Mouse (Mus musculus): ENCODE measurements around the gene Vkorc1l1. TPM values are rescaled to one million over a fixed set of nuclear protein-coding genes. Genes with fewer than 3 reads are reported as not detected.
A peak's percentile ranks its signal among the peaks of the same experiment; 100 is the strongest.

Gene Vkorc1l1
- polyA plus RNA-seq, 1 experiment from 2014 or later: 24.1 TPM

DNA sequence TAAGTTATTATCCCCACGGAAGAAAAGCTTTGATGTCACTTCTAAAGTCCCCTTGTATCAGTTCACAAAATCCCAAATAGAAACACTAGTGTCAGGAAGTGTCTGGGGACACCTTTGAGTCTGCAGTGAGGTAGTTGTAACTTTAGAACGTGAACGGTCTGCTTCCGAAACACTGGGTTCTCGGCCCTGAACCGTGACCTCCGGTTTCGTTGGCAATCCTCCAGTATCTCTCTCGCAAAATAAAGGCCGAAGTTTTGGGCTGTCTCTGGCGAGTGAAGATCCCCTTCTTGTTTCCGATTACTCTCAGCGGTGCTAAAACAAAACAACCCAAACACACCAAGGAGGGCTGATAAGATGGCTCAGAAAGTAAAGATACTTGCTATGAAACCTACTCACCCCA, 47.6 kb downstream of the Vkorc1l1 start:
- no peak overlapping the region for H3K4me2 ChIP-seq (replicated peaks; ENCODE audit: low read depth)
- DNase-seq (ENCODE audit: low spot score): no peak
- no peaks in the 10 kb centered on the region for H3K4me1 ChIP-seq (replicated peaks; ENCODE audit: control insufficient read depth, insufficient read depth)
- WGBS: 76% methylated on average over 13 of the region's 13 CpGs
- no peak overlapping the region for H3K9ac ChIP-seq (ENCODE audit: low read length)
- no peaks in the 10 kb centered on the region for H3K27me3 ChIP-seq (ENCODE audit: control insufficient read depth, insufficient read depth, low read length)
- no peak overlapping the region for H3K27ac ChIP-seq (replicated peaks)
- H3K9me3 ChIP-seq (ENCODE audit: control insufficient read depth, low read length): no peaks in the 10 kb centered on the region
- H3K36me3 ChIP-seq (ENCODE audit: control insufficient read depth, insufficient read depth, low read length): 0 out of 2 replicates have a peak, but pooled peaks cover 5% of the 10 kb centered on the region
- H3K4me3 ChIP-seq (ENCODE audit: low read depth, low read length): no peak overlapping the region
- no peak for ATAC-seq (ENCODE audit: low FRiP score, low TSS enrichment)
- no peak for TF ChIP-seq CTCF (IDR thresholded peaks at IDR 0.05; ENCODE audit: low read depth)
- TF ChIP-seq EP300 (optimal IDR thresholded peaks at IDR 0.05): no peak

DNA sequence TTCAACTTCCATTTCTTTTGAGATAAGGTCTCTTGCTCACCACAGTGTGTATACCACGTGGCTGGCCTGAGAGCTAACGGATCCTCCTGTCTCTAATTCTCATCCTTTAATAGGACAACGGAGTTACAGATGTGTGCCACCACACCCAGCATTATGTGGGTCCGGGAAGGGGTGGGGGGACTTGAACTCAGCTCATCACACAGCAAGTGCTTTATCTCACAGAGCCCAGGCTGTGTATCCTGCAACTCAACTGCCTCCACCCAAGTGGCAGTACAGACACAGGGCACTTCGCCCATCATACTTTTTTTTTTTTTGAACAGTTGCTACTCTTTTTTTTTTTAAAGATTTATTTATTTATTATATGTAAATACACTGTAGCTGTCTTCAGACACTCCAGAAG, 50.1 kb downstream of the Vkorc1l1 start:
- ATAC-seq (ENCODE audit: low FRiP score, low TSS enrichment): 0 out of 2 replicates have a peak, but pooled peaks have one; percentile 45
- peaks cover 5% of the 10 kb centered on the region; the same call in 1 of the 2 replicates for H3K36me3 ChIP-seq (ENCODE audit: control insufficient read depth, insufficient read depth, low read length)
- 92% methylated on average over 5 of the region's 5 CpGs for WGBS

DNA sequence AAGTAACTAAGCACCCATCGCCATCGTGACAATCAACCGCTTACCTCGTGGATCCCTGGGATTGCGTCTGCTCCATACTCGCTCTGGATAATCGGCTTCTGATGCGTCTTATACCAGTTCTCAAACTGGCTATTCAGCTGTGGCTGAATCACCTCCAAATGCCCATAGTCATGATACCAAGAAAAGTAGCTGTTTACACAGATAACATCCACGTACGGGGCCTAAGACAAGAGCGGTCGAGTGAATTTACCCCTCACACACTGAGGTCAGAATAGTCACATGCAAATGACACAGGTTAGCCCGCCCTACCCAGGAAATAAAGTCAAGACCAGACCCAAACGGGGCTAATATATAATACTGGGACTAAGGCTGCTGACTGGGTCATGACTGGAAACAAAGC, 51.6 kb downstream of the Vkorc1l1 start:
- no peaks in the 10 kb centered on the region for H3K9me3 ChIP-seq (ENCODE audit: control insufficient read depth, low read length)
- TF ChIP-seq EP300 (optimal IDR thresholded peaks at IDR 0.05) (no peak), CTCF (IDR thresholded peaks at IDR 0.05; ENCODE audit: low read depth) (no peak)
- peaks cover 5% of the 10 kb centered on the region; the same call in 1 of the 2 replicates for H3K36me3 ChIP-seq (ENCODE audit: control insufficient read depth, insufficient read depth, low read length)
- no peak overlapping the region for H3K4me2 ChIP-seq (replicated peaks; ENCODE audit: low read depth)
- no peak overlapping the region for H3K9ac ChIP-seq (ENCODE audit: low read length)
- H3K4me1 ChIP-seq (replicated peaks; ENCODE audit: control insufficient read depth, insufficient read depth): no peaks in the 10 kb centered on the region
- WGBS: 88% methylated on average over 14 of the region's 14 CpGs
- DNase-seq (ENCODE audit: low spot score) (no peak), ATAC-seq (ENCODE audit: low FRiP score, low TSS enrichment) (no peak)
- H3K4me3 ChIP-seq (ENCODE audit: low read depth, low read length): no peak overlapping the region
- no peak overlapping the region for H3K27ac ChIP-seq (replicated peaks)
- H3K27me3 ChIP-seq (ENCODE audit: control insufficient read depth, insufficient read depth, low read length): no peaks in the 10 kb centered on the region

More for the DNA sequence above, 50.1 kb downstream of the Vkorc1l1 start:
- H3K27ac ChIP-seq (replicated peaks): no peak overlapping the region
- H3K27me3 ChIP-seq (ENCODE audit: control insufficient read depth, insufficient read depth, low read length): no peaks in the 10 kb centered on the region
- no peaks in the 10 kb centered on the region for H3K4me1 ChIP-seq (replicated peaks; ENCODE audit: control insufficient read depth, insufficient read depth)
- TF ChIP-seq EP300 (optimal IDR thresholded peaks at IDR 0.05): no peak
- TF ChIP-seq CTCF (IDR thresholded peaks at IDR 0.05; ENCODE audit: low read depth): no peak
- no peak overlapping the region for H3K9ac ChIP-seq (ENCODE audit: low read length)
- no peak overlapping the region for H3K4me3 ChIP-seq (ENCODE audit: low read depth, low read length)
- no peak for DNase-seq (ENCODE audit: low spot score)
- no peak overlapping the region for H3K4me2 ChIP-seq (replicated peaks; ENCODE audit: low read depth)
- no peaks in the 10 kb centered on the region for H3K9me3 ChIP-seq (ENCODE audit: control insufficient read depth, low read length)

DNA sequence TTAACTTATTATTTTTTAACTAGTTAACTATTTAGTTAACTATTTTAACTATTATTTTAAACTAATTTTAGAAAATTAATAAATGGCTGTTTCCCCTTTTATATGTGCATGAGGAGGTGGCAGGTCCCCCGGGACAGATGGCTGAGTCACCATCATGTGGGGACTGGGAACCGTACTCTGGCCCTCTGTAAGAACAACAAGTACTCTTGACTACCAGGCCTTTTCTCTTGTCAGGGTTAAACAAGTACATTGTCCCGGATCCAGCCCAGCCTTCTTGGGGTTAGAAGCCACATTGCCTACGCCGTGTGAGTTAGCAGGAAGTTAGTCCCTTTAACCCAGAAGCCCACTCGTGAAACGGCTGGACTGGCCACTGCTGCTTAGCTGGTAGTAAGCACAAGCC, 53.2 kb downstream of the Vkorc1l1 start:
- H3K9me3 ChIP-seq (ENCODE audit: control insufficient read depth, low read length): no peaks in the 10 kb centered on the region
- no peak overlapping the region for H3K27ac ChIP-seq (replicated peaks)
- 90% methylated on average over 7 of the region's 7 CpGs for WGBS
- no peak overlapping the region for H3K9ac ChIP-seq (ENCODE audit: low read length)
- H3K4me2 ChIP-seq (replicated peaks; ENCODE audit: low read depth): no peak overlapping the region
- no peak for TF ChIP-seq CTCF (IDR thresholded peaks at IDR 0.05; ENCODE audit: low read depth)
- no peak for TF ChIP-seq EP300 (optimal IDR thresholded peaks at IDR 0.05)
- no peaks in the 10 kb centered on the region for H3K4me1 ChIP-seq (replicated peaks; ENCODE audit: control insufficient read depth, insufficient read depth)
- DNase-seq (ENCODE audit: low spot score) (no peak), ATAC-seq (ENCODE audit: low FRiP score, low TSS enrichment) (no peak)
- no peak overlapping the region for H3K4me3 ChIP-seq (ENCODE audit: low read depth, low read length)
- peaks cover 2% of the 10 kb centered on the region; the same call in 1 of the 2 replicates for H3K36me3 ChIP-seq (ENCODE audit: control insufficient read depth, insufficient read depth, low read length)
- no peaks in the 10 kb centered on the region for H3K27me3 ChIP-seq (ENCODE audit: control insufficient read depth, insufficient read depth, low read length)

DNA sequence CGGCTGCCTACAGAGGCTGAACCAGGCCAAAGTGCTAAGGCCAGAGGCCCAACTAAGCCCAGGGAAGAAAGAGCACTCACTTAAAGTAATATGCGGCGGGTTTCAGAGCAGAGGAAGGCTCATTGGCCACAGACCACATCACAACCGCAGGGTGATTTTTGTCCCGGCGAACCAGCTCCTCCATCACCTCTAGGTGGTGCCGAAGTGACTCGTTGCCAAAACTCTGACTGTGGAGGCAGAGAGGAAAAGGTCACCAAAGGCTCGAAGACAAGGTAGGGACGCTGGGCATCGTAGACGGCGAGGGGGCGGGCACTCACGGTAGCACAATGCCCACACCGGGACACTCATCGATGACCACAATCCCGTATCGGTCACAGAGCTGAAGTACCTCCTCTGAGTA, 55.9 kb downstream of the Vkorc1l1 start:
- Histone ChIP-seq H3K36me3 (ENCODE audit: control insufficient read depth, insufficient read depth, low read length) (no peaks in the 10 kb centered on the region; the same call in 1 of the 2 replicates), H3K4me1 (replicated peaks; ENCODE audit: control insufficient read depth, insufficient read depth) (no peaks in the 10 kb centered on the region), H3K27ac (replicated peaks) (no peak overlapping the region), H3K4me3 (ENCODE audit: low read depth, low read length) (no peak overlapping the region), H3K27me3 (ENCODE audit: control insufficient read depth, insufficient read depth, low read length) (no peaks in the 10 kb centered on the region), H3K9ac (ENCODE audit: low read length) (no peak overlapping the region), H3K4me2 (replicated peaks; ENCODE audit: low read depth) (no peak overlapping the region), H3K9me3 (ENCODE audit: control insufficient read depth, low read length) (no peaks in the 10 kb centered on the region)
- no peak for ATAC-seq (ENCODE audit: low FRiP score, low TSS enrichment)
- WGBS: 66% methylated on average over 19 of the region's 19 CpGs
- DNase-seq (ENCODE audit: low spot score): no peak
- TF ChIP-seq CTCF (IDR thresholded peaks at IDR 0.05; ENCODE audit: low read depth) (peak; percentile 33; the same call in 1 of the 2 replicates), EP300 (optimal IDR thresholded peaks at IDR 0.05) (no peak)

DNA sequence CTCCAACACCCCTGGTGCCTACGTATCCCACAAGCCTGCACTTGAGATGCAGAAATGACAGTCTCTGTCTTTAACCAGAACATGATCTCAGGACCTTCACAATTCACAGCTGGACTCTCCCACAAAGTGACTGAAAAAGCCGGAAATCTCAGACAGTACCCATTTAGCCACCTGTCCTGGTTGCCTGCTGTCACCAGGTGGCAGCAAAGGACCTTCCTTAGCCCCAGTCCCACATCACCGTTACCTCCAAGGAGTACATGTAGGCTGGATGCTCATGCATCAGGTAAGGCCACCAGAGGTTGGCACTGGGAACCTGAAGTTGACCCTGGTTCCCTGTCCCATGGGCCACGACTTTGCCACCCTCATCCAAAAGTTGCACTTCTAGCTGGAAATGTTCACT, 57.3 kb downstream of the Vkorc1l1 start:
- no peak overlapping the region for H3K4me2 ChIP-seq (replicated peaks; ENCODE audit: low read depth)
- no peaks in the 10 kb centered on the region; the same call in 1 of the 2 replicates for H3K36me3 ChIP-seq (ENCODE audit: control insufficient read depth, insufficient read depth, low read length)
- no peaks in the 10 kb centered on the region for H3K9me3 ChIP-seq (ENCODE audit: control insufficient read depth, low read length)
- no peak overlapping the region for H3K4me3 ChIP-seq (ENCODE audit: low read depth, low read length)
- WGBS: 29% methylated on average over 4 of the region's 4 CpGs
- ATAC-seq (ENCODE audit: low FRiP score, low TSS enrichment) (no peak), DNase-seq (ENCODE audit: low spot score) (peak; percentile 79)
- H3K27me3 ChIP-seq (ENCODE audit: control insufficient read depth, insufficient read depth, low read length): no peaks in the 10 kb centered on the region
- no peak overlapping the region for H3K9ac ChIP-seq (ENCODE audit: low read length)
- no peaks in the 10 kb centered on the region for H3K4me1 ChIP-seq (replicated peaks; ENCODE audit: control insufficient read depth, insufficient read depth)
- H3K27ac ChIP-seq (replicated peaks): no peak overlapping the region
- TF ChIP-seq EP300 (optimal IDR thresholded peaks at IDR 0.05) (no peak), CTCF (IDR thresholded peaks at IDR 0.05; ENCODE audit: low read depth) (peak; percentile 94)
